Mouse (Mus musculus): ENCODE data around the gene Rtn4rl1. TPM values are rescaled to one million over a fixed set of nuclear protein-coding genes. Genes with fewer than 3 reads are reported as not detected.

Gene Rtn4rl1
- polyA plus RNA-seq, 1 experiment = 23.9 TPM

DNA sequence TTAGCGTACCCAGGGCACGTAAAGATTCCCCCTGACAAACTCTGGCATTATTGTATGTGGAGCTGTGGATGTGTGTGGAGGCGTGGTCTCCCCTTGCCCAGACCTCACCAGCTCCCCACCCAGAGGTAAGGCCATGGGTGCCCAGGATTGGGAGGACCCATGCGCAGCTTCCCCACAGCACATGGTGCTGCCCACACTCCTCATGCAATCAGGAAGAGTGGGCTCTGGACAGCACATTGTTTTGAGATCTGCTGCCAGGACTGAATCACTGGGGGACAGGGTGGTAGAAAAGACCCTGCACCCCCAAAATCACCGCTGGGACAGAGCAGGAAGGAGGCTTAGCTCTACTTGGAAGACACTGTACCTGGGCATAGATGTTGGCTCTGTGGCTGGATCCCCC, 9.0 kb upstream of the Rtn4rl1 start:
- no peak for DNase-seq
- 82% methylated on average over 5 of the region's 5 CpGs for WGBS
- Histone ChIP-seq H3K27me3 (ENCODE audit: control insufficient read depth, insufficient read depth, low read length) (no peaks in the 10 kb centered on the region), H3K4me1 (ENCODE audit: control insufficient read depth, insufficient read depth, low read length) (peaks cover 2% of the 10 kb centered on the region; the same call in 1 of the 2 replicates), H3K27ac (ENCODE audit: insufficient read depth, low read length) (no peak overlapping the region), H3K4me3 (replicated peaks; ENCODE audit: insufficient read depth, low read depth, low read length) (no peak overlapping the region)
- no peak for TF ChIP-seq POLR2A (IDR thresholded peaks at IDR 0.05; ENCODE audit: borderline replicate concordance, insufficient read depth, low read length)
- no peak for TF ChIP-seq CTCF (IDR thresholded peaks at IDR 0.05; ENCODE audit: borderline replicate concordance, insufficient read depth, low read depth, low read length)

DNA sequence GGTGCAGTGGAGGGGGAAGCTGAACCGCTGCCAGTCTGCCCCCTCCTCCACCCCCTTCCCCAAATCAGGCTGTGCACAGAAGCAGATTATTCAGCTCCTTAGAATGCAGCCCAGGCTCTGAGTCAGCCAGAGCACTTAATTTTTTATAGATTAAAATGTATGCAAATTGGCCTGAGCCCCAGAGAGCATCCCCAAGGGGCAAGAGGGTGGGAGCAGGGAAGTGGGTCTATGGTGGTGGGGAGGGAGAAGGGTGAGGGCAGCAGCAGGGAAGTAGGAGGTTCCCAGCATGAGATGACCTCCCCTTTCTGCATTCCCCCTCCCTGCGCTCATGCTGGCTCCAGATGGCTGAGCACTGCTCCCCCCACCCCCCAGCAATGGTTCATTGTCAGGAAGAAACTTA, 8.6 kb upstream of the Rtn4rl1 start:
- H3K27me3 ChIP-seq (ENCODE audit: control insufficient read depth, insufficient read depth, low read length) = no peaks in the 10 kb centered on the region
- no peak for DNase-seq
- no peak overlapping the region for H3K4me3 ChIP-seq (replicated peaks; ENCODE audit: insufficient read depth, low read depth, low read length)
- TF ChIP-seq CTCF (IDR thresholded peaks at IDR 0.05; ENCODE audit: borderline replicate concordance, insufficient read depth, low read depth, low read length) (no peak), POLR2A (IDR thresholded peaks at IDR 0.05; ENCODE audit: borderline replicate concordance, insufficient read depth, low read length) (no peak)
- WGBS = 35% methylated on average over 2 of the region's 2 CpGs
- no peak overlapping the region for H3K27ac ChIP-seq (ENCODE audit: insufficient read depth, low read length)
- 0 out of 2 replicates have a peak, but pooled peaks cover 2% of the 10 kb centered on the region for H3K4me1 ChIP-seq (ENCODE audit: control insufficient read depth, insufficient read depth, low read length)

DNA sequence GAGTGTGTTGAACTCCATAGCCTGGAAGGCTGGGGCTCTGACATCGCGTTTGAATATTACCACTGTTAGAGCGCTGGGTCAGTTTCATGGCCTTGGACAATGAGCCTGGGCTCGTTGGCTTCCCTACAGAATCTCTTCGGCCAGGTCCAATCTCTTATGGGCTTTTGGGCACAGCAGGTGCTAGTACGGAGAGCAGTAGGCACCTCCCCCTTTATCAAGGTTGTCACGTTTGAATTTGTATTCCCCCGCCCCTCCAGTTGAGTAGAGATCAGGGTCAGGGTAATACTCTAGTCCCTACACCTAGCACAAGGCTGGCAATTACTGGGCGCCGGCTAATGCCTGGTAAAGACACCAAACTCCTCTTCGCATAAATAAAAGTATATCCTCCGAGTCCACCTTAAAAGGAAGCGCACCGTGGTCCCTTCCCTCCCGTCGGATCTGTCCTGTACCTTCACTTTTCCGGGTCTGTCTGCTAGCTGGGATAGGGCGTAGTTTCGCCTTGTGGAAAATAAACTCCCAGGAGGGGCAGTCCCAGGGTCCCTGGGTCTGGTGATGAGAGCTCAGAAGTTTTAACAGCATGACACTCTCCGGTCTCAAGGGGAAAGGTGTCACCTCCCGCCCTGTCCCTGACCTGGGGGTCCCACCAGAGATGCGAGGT, 3.7 kb upstream of the Rtn4rl1 start:
- H3K4me1 ChIP-seq (ENCODE audit: control insufficient read depth, insufficient read depth, low read length) = 0 out of 2 replicates have a peak, but pooled peaks cover 2% of the 10 kb centered on the region
- no peak for TF ChIP-seq POLR2A (IDR thresholded peaks at IDR 0.05; ENCODE audit: borderline replicate concordance, insufficient read depth, low read length)
- no peak for TF ChIP-seq CTCF (IDR thresholded peaks at IDR 0.05; ENCODE audit: borderline replicate concordance, insufficient read depth, low read depth, low read length)
- H3K27ac ChIP-seq (ENCODE audit: insufficient read depth, low read length) = no peak overlapping the region
- under 1% methylated on average over 22 of the region's 22 CpGs for WGBS
- peak overlapping the region; percentile 68 for H3K4me3 ChIP-seq (replicated peaks; ENCODE audit: insufficient read depth, low read depth, low read length)
- DNase-seq = no peak
- H3K27me3 ChIP-seq (ENCODE audit: control insufficient read depth, insufficient read depth, low read length) = no peaks in the 10 kb centered on the region

DNA sequence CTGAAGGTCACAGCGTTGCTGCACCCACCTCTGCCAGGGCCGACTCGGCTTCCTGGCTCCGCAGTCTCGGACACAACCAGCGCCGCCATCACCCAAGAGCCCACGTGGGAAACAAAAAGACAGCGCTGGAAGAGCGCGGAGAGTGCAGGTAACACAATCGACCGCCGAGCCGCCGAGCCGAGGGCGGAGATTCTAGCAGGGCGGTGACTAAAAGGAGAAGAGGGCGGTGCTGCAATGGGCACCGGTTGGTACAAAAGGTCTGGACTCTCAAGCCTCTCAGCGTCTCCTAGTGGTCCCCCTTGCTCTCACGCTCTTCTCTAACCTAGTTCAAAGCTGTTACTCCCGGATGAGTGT, 3.2 kb upstream of the Rtn4rl1 start:
- H3K27ac ChIP-seq (ENCODE audit: insufficient read depth, low read length) = no peak overlapping the region
- under 1% methylated on average over 24 of the region's 24 CpGs for WGBS
- TF ChIP-seq POLR2A (IDR thresholded peaks at IDR 0.05; ENCODE audit: borderline replicate concordance, insufficient read depth, low read length) (peak; percentile 57; the same call in 1 of the 2 replicates), CTCF (IDR thresholded peaks at IDR 0.05; ENCODE audit: borderline replicate concordance, insufficient read depth, low read depth, low read length) (peak; percentile 10; the same call in 1 of the 2 replicates)
- H3K4me3 ChIP-seq (replicated peaks; ENCODE audit: insufficient read depth, low read depth, low read length) = peak overlapping the region; percentile 68
- 0 out of 2 replicates have a peak, but pooled peaks cover 2% of the 10 kb centered on the region for H3K4me1 ChIP-seq (ENCODE audit: control insufficient read depth, insufficient read depth, low read length)
- peak; percentile 83 to 87 for DNase-seq
- no peaks in the 10 kb centered on the region for H3K27me3 ChIP-seq (ENCODE audit: control insufficient read depth, insufficient read depth, low read length)

DNA sequence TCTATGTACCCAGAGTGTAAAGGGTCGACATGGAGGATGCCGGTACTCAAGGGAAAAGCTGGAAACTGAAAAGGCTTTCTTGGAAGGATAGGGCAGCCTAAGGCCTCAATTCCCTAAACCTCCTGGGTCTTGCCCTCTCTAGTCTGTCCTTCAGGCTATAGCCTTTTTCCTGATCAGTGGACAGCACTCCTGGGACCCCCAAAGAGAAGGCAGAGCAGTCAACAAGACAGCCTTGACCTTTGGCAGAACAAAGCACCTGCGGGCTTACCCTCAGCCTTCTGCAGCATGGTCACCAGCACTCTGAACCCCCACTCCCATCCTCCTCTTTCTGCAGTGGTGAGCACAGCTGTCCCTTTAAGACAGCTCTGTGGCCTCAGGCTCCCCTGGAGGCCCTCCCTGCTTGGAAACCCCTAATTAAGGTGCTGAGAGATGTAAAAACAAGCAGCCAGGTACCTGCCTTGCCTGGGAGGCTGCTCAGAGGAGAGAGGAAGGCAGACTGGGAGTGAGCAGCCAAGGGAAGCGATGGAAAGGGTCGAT, 2.6 kb upstream of the Rtn4rl1 start, which contains the start of gene Dph1:
TSS of gene Dph1 (minus strand) at position 337 of the 537 bp plus-strand sequence.
- H3K27me3 ChIP-seq (ENCODE audit: control insufficient read depth, insufficient read depth, low read length) = no peaks in the 10 kb centered on the region
- TF ChIP-seq POLR2A (IDR thresholded peaks at IDR 0.05; ENCODE audit: borderline replicate concordance, insufficient read depth, low read length) (no peak), CTCF (IDR thresholded peaks at IDR 0.05; ENCODE audit: borderline replicate concordance, insufficient read depth, low read depth, low read length) (no peak)
- peak within 1 kb of the TSS; percentile 68 for H3K4me3 ChIP-seq (replicated peaks; ENCODE audit: insufficient read depth, low read depth, low read length)
- DNase-seq = no peak
- WGBS = 64% methylated on average over 5 of the region's 5 CpGs
- H3K27ac ChIP-seq (ENCODE audit: insufficient read depth, low read length) = no peak within 1 kb of the TSS
- H3K4me1 ChIP-seq (ENCODE audit: control insufficient read depth, insufficient read depth, low read length) = peaks cover 2% of the 10 kb centered on the region; the same call in 1 of the 2 replicates

DNA sequence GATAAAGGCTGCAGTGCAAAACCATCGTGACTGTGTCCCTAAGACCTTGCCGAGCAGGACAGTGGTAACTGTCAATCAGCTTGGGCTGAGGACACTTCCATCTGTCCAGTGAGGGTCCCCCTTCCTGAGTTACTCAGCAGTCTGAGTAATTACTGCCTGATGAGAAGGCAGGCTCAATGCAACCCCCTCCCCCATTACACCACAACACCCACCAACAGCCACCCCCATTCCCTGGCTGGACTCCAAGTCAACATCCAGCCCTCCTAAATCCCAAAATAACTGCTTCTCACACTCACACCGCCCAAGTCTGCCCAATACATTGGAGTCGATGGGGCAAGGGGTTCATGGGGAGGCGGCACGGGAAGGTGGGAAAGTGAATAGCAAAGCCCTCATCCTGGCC, 1.7 kb upstream of the Rtn4rl1 start:
- Histone ChIP-seq H3K4me3 (replicated peaks; ENCODE audit: insufficient read depth, low read depth, low read length) (no peak overlapping the region), H3K27me3 (ENCODE audit: control insufficient read depth, insufficient read depth, low read length) (no peaks in the 10 kb centered on the region), H3K4me1 (ENCODE audit: control insufficient read depth, insufficient read depth, low read length) (peaks cover 5% of the 10 kb centered on the region; the same call in 1 of the 2 replicates), H3K27ac (ENCODE audit: insufficient read depth, low read length) (no peak overlapping the region)
- DNase-seq = peak; percentile 26 to 32
- 64% methylated on average over 6 of the region's 6 CpGs for WGBS
- TF ChIP-seq POLR2A (IDR thresholded peaks at IDR 0.05; ENCODE audit: borderline replicate concordance, insufficient read depth, low read length) = no peak
- TF ChIP-seq CTCF (IDR thresholded peaks at IDR 0.05; ENCODE audit: borderline replicate concordance, insufficient read depth, low read depth, low read length) = no peak

DNA sequence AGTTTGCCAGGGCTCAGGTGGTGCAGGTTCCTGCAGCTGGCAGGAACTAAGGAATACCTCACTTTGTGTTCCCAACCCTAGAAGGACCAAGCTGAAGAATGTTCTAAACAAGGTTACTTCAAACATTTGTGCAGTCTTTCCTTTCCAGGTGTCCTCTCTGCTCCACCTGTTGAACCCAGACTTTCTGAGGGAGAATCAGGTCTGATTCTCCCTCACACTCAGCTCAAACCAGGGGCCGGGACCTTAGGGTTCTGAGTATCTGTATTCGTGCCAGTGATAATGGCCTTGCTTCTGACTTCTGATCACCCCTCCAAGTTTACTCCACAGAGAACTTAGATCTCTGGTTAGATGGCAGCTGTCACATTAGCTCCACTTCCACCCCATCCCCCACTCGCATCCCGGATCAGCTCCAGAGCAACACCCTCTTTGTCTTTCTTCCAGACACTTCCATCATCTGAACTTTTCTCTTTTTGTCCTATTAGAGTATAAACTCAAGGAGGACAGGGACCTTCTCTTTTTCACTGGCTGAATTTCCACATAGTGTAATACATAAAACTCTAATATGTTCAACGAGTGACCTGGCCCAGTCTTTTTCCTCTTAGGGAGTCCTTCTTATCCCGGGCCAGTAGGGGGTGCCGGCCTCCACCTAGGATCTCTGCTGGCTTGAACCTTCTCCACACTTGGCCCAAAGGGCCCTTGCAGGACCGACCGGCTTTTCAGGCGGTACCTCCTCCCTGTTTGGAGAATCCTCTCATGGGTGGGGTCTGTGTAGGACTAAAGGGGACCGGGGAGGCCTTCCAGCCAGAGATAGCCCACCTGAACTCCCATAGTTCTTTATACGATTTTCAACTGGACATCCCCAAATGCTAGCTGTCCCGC, 1.0 kb upstream of the Rtn4rl1 start:
- WGBS = 20% methylated on average over 13 of the region's 13 CpGs
- Histone ChIP-seq H3K4me3 (replicated peaks; ENCODE audit: insufficient read depth, low read depth, low read length) (peak overlapping the region; percentile 64), H3K27me3 (ENCODE audit: control insufficient read depth, insufficient read depth, low read length) (no peaks in the 10 kb centered on the region), H3K27ac (ENCODE audit: insufficient read depth, low read length) (peak overlapping the region; percentile 86; the same call in 1 of the 2 replicates), H3K4me1 (ENCODE audit: control insufficient read depth, insufficient read depth, low read length) (peaks cover 10% of the 10 kb centered on the region)
- 0 out of 2 replicates have a peak, but pooled peaks have one; percentile 12 for TF ChIP-seq POLR2A (IDR thresholded peaks at IDR 0.05; ENCODE audit: borderline replicate concordance, insufficient read depth, low read length)
- TF ChIP-seq CTCF (IDR thresholded peaks at IDR 0.05; ENCODE audit: borderline replicate concordance, insufficient read depth, low read depth, low read length) = peak; percentile 84
- peak; percentile 88 to 91 for DNase-seq

Measured in cerebellum, adult 2 months (tissue).